Mouse (Mus musculus) lung, adult 2 months (tissue): ENCODE results near the gene Cyp27b1. TPM values are rescaled to one million over a fixed set of nuclear protein-coding genes. Genes with fewer than 3 reads are reported as not detected.

Experiments
- DNase-seq: peaks from one replicate; pipeline ENCODE4 v3.0.0; 2022
- H3K4me1 ChIP-seq: fragments of 200-500 bp; 2 replicates; pipeline ENCODE4 v1.6.1; 2011; ENCODE audit warnings: low read length; ENCODE audit not compliant: control insufficient read depth, insufficient read depth
- H3K4me3 ChIP-seq: fragments of 200-500 bp; replicated peaks from 2 replicates; pipeline ENCODE3; 2011; ENCODE audit warnings: low read depth, mild to moderate bottlenecking, control low read depth, low read length; ENCODE audit errors: extremely low read depth
- CTCF ChIP-seq: fragments of 200-500 bp; IDR thresholded peaks from 2 replicates; pipeline ENCODE4 v1.5.1; 2011; ENCODE audit warnings: mild to moderate bottlenecking, low read length, control low read depth; ENCODE audit not compliant: insufficient read depth
- POLR2A ChIP-seq: fragments of 200-500 bp; IDR thresholded peaks from 2 replicates; pipeline ENCODE4 v1.6.1; 2011; ENCODE audit warnings: low read depth, mild to moderate bottlenecking, control low read depth, low read length, borderline replicate concordance; ENCODE audit errors: extremely low read depth
- WGBS: fragments of 180-500 bp; shearing (Covaris S2); methylation state at CpG from one replicate; pipeline ENCODE4 v1.1.7; 2018; 5-methylcytosine and 5-hydroxymethylcytosine counted together
- polyA plus RNA-seq: library from polyadenylated mRNA; depleted of rRNA; stranded (reverse); fragments of >200 nt; gene quantifications from 2 replicates; pipeline ENCODE4 v1.2.3, GENCODE M21; 2012

The Cyp27b1 gene
- polyA plus RNA-seq, 1 experiment: 0.14 TPM

DNA sequence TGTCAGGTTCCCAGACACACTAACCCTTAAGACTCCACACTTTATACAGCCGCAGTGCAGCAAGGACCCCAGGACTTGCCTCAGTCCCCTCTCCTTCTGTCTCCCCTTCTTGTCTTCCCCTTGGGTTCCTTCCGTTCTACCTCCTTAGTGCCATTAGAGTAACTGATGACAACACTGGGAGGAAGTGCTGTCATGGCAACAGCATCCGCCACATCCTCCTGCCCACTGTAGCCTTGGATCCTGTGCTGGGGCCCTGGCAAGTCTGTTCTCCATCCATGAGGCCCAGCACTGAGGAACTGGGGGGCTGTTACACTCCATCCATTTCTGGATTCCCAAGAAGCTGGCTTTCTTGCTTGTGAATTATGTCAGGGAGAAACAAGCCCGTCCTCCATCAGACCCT, 28.0 kb downstream of the Cyp27b1 start:
- Histone ChIP-seq H3K4me1 (peaks cover 3% of the 10 kb centered on the region), H3K4me3 (no peak overlapping the region)
- WGBS: 35% methylated on average over 4 of the region's 4 CpGs
- no peak for TF ChIP-seq POLR2A
- no peak for TF ChIP-seq CTCF
- DNase-seq: no peak

DNA sequence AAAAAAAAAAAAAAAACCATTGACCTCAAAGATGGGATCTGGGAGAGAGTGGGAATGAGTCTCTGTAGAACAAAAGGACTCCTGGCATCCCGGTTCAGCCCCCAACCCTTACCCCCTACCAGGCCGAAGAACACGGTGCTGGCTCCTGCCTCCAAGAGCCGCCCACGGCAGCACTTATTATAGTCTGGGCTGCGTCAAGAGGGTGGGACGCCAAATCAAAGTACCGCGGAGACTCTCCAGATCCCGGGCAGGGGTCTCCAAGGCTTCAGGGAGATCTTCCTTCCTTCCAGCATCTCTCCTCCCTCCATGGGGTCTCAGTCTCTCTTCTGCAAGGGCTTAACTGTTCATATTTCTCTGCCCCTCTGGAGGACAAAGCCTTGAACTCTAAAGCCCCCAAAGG, 29.5 kb downstream of the Cyp27b1 start:
- TF ChIP-seq POLR2A (no peak), CTCF (no peak)
- DNase-seq: no peak
- peaks cover 3% of the 10 kb centered on the region for H3K4me1 ChIP-seq
- no peak overlapping the region for H3K4me3 ChIP-seq
- WGBS: 19% methylated on average over 10 of the region's 10 CpGs

- WGBS: 16% methylated on average over 12 of the region's 12 CpGs
- Histone ChIP-seq H3K4me3 (no peak overlapping the region), H3K4me1 (peaks cover 3% of the 10 kb centered on the region)
- TF ChIP-seq CTCF (no peak), POLR2A (no peak)
- no peak for DNase-seq
These were observed 30.1 kb downstream of the Cyp27b1 start for GRCm38 (mm10) chr10:127078001-127078676.

GRCm38 (mm10) chr10:127078677-127079575, 30.9 kb downstream of the Cyp27b1 start:
- Histone ChIP-seq H3K4me1 (peaks cover 3% of the 10 kb centered on the region), H3K4me3 (peak overlapping the region; percentile 13)
- 12% methylated on average over 47 of the region's 49 CpGs for WGBS
- DNase-seq: no peak
- TF ChIP-seq CTCF (no peak), POLR2A (no peak)

- no peak for DNase-seq
- WGBS: 20% methylated on average over 70 of the region's 70 CpGs
- Histone ChIP-seq H3K4me3 (no peak overlapping the region), H3K4me1 (peaks cover 3% of the 10 kb centered on the region)
- TF ChIP-seq CTCF (no peak), POLR2A (no peak)
These were observed 31.8 kb downstream of the Cyp27b1 start for GRCm38 (mm10) chr10:127079665-127080391.

DNA sequence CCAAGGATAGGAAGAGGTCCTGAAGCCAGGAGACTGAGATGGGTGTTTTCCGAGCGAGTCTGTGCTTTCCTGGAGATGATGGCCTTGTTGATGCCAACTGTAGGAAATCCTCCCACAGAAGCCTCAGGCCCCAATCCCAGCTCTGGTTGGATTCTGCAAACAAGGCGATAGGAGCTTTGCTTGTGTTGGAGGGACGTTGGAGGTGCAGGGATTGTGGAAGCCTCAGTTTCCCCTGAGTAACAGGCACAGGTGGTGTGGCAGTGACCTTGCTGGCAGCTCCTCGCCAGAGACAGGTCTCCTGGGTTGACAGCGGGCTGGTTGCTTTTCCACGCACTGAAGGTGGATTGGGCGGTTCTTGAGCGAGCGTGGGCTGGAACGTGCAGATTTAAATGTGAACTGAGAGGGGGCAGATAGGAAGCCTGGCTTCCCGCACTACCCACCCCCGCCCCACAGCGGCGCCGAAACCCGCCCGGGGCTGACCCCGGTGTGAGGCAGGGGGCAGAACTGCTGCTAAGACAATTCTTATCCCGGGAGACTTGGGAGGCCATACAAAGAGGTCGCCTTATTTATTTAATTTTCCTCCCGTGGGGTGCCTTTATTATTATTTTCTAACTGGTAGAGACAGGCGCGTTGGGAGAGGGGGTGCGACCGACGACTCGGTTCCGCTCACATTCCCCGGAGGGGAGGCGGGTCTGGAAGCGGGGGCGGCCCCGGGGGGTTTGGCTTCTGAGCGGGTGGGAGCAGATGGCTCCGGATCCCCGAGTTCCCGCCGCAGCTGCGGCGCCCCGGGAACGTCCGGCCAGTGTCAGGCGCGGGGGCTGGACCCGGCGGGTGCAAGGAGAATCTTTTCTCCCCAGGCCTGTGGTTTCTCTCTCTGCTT, 33.1 kb downstream of the Cyp27b1 start:
- WGBS: 11% methylated on average over 48 of the region's 48 CpGs
- peaks cover 3% of the 10 kb centered on the region for H3K4me1 ChIP-seq
- DNase-seq: no peak
- H3K4me3 ChIP-seq: no peak overlapping the region
- TF ChIP-seq POLR2A: no peak
- no peak for TF ChIP-seq CTCF

GRCm38 (mm10) chr10:127081996-127082620, 34.1 kb downstream of the Cyp27b1 start:
- Histone ChIP-seq H3K4me1 (peaks cover 3% of the 10 kb centered on the region), H3K4me3 (no peak overlapping the region)
- TF ChIP-seq POLR2A (no peak), CTCF (no peak)
- no peak for DNase-seq
- 38% methylated on average over 8 of the region's 8 CpGs for WGBS

- Histone ChIP-seq H3K4me3 (no peak overlapping the region), H3K4me1 (peaks cover 3% of the 10 kb centered on the region)
- no peak for TF ChIP-seq POLR2A
- TF ChIP-seq CTCF: no peak
- WGBS: 48% methylated on average over 8 of the region's 8 CpGs
- DNase-seq: no peak
These were observed 35.4 kb downstream of the Cyp27b1 start for GRCm38 (mm10) chr10:127083292-127083914.

DNA sequence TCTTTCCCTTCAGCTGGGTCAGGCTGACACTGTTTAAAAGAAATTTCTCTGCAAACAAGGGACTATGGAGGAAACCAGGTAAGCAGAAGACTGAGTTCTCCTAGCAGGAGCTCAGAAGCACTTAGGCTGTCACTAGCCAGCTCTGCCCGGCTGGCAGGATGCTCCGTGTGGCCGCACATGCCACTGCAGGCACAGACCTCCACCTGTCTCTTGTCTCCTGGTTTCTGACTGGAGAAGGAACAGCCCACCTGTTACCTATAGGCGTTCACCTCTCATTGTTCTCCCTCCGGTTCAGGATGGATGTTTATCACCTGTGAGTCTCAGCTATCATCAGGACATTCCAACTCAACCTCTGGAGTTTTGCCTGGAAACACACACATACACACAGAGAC, 35.9 kb downstream of the Cyp27b1 start:
- Histone ChIP-seq H3K4me1 (peaks cover 2% of the 10 kb centered on the region), H3K4me3 (no peak overlapping the region)
- no peak for DNase-seq
- 38% methylated on average over 5 of the region's 5 CpGs for WGBS
- TF ChIP-seq CTCF: no peak
- TF ChIP-seq POLR2A: no peak
